Mouse (Mus musculus) spleen, adult 2 months (tissue): Measurements from ENCODE around the gene Tnik.

Experiments
- CTCF ChIP-seq: fragments of 200-500 bp; IDR thresholded peaks from 2 replicates; pipeline ENCODE4 v1.5.1; 2011; ENCODE audit warnings: mild to moderate bottlenecking, inconsistent platforms; ENCODE audit not compliant: insufficient read depth, insufficient read length, insufficient replicate concordance; ENCODE audit errors: extremely low read depth
- POLR2A ChIP-seq: fragments of 200-500 bp; IDR thresholded peaks from 2 replicates; pipeline ENCODE4 v1.6.1; 2011; ENCODE audit warnings: low read depth, low read length, inconsistent platforms

DNA sequence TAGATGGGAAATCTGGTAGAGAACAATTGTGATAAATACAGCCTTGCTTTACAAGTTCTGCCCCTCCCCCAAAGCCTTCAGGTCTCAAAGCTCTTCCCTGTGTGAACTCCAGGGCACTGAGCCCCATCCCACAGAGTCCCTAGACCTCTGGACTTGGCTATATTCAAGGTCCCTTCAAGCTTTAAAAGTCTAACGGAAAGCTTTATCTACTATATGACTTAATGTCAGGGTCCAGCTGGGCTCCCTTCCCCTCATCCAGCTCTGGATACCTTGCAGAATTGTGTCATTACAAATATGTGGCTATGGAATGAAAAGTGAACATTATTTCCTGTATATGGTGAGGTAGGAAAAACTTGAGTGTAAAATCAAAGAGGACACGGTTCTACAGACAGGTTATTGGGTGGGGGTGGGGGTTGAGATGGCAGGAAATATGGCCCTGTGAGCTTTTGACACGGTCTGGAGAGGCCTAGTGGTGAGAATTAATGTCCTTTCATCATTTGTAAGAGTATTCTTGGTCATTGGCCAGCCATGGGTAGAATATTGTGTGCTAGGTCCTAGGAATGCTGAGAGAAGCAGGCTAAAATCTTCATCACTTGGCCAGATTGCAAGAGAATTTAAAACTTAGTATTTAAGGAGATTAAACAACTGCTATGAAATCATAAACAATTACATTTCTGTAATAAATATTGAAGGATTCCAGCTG, 14.6 kb upstream of the Tnik start:
- no peak for TF ChIP-seq CTCF
- no peak for TF ChIP-seq POLR2A
